Mouse (Mus musculus) embryonic fibroblast, embryonic 13.5 days (primary cell): ENCODE data around the gene Mocs1. TPM values are rescaled to one million over a fixed set of nuclear protein-coding genes. Genes with fewer than 3 reads are reported as not detected.

Experiments used
- H3K27ac ChIP-seq: 2 replicates; pipeline ENCODE4 v1.5.1; 2012; ENCODE audit warnings: low read length, control low read depth, inconsistent platforms; ENCODE audit not compliant: insufficient read depth
- H3K4me1 ChIP-seq: 2 replicates; pipeline ENCODE4 v1.6.1; 2011; ENCODE audit warnings: low read length; ENCODE audit not compliant: control insufficient read depth, insufficient read depth
- H3K4me3 ChIP-seq: 2 replicates; pipeline ENCODE4 v1.5.1; 2011; ENCODE audit warnings: mild to moderate bottlenecking, control low read depth, low read length; ENCODE audit not compliant: insufficient read depth
- CTCF ChIP-seq: IDR thresholded peaks from 2 replicates; pipeline ENCODE4 v1.5.1; 2011; ENCODE audit warnings: mild to moderate bottlenecking, control low read depth, low read length, moderate library complexity, borderline replicate concordance; ENCODE audit not compliant: insufficient read depth
- POLR2A ChIP-seq: IDR thresholded peaks from 2 replicates; pipeline ENCODE4 v1.6.1; 2011; ENCODE audit warnings: low read depth, mild to moderate bottlenecking, control low read depth, low read length, moderate library complexity
- polyA plus RNA-seq: library from polyadenylated mRNA; stranded (reverse); fragments of >200 nt; gene quantifications from 2 replicates; pipeline ENCODE4 v1.2.4, GENCODE M21; 2011; ENCODE audit warnings: low read depth; ENCODE audit not compliant: missing spikeins, insufficient read length

Mocs1 gene
- polyA plus RNA-seq, 1 experiment: 18.5 TPM

DNA sequence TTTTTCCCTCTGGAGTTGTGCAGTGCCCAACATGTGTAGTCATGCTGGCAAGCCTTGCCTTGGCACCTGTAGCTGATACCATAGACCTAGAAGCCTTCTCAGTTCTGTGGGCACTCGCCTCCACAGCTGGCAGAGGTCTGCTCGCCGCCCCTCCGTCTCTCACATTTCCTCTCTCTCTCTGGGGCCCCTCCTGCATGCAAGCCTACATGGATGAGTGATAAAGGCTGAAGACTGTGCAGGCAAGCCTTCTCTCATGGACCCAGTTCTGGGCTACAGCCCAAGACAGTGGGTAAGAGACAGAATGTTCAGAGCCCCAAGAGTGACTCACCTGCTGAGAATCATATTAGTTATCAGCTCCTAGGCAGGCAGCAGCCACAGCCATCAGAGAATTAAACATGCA, 45.9 kb downstream of the Mocs1 start:
- peaks cover 21% of the 10 kb centered on the region; the same call in 1 of the 2 replicates for H3K4me1 ChIP-seq
- H3K27ac ChIP-seq: peak overlapping the region; percentile 54
- H3K4me3 ChIP-seq: no peak overlapping the region
- TF ChIP-seq POLR2A (no peak), CTCF (no peak)

DNA sequence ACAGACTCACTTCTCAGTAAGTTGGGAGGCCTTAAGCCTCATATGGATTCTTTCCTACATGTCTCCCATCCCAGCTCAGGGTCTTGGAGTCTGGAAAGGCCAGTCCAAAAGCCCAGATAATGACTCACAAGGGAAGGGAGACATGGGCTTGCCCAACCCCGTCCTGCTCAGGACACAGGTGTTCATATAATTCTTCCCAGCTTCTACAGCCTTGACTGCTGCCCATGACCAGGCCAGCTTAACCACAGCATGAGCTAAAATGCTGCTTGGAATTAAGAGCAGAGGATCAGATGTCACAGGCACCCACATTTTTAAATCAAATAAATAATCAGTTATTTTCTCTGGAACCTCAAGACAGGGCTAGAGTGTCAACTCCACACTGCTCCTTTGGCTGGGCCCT, 47.0 kb downstream of the Mocs1 start:
- Histone ChIP-seq H3K4me1 (peaks cover 21% of the 10 kb centered on the region; the same call in 1 of the 2 replicates), H3K27ac (peak overlapping the region; percentile 16; the same call in 1 of the 2 replicates), H3K4me3 (no peak overlapping the region)
- TF ChIP-seq POLR2A (no peak), CTCF (no peak)

DNA sequence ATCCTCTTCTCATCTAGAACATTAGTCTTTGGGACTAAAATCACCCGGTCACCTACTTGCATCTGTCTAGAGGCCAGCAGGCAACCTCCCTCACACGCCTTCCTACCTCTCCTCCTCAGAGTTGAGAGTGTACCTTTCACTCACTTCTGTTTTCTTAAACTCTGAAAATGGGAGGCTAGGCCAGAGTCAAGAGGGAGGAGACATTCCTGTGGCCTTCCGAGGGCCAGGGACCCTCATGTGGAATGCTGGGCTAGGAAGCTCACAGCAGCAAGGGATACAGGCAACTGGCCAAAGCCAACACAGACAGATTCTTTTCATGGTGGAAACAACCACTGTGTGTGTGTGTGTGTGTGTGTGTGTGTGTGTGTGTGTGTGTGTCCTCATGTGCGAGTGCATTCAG, 49.2 kb downstream of the Mocs1 start:
- Histone ChIP-seq H3K4me1 (peaks cover 21% of the 10 kb centered on the region; the same call in 1 of the 2 replicates), H3K4me3 (no peak overlapping the region), H3K27ac (peak overlapping the region; percentile 90)
- TF ChIP-seq POLR2A: no peak
- no peak for TF ChIP-seq CTCF

DNA sequence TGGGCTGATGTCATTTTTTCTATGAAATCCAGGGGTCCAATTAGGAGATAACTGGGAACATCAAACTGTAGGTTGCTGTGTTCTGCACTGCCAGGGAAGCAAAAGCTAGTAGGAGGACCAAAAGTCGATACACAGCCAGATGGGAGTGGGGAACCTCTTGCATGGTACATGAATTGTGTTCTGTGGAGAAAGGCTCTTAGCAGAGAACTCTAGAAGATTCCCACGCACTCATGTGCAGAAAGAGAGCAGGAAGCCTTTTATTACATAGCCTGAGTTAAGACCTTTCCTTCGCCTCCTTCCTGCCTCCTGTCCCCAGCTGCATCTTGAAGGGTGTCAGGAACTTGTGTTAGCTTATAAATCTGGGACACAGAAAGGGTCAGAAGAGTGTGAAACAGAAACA, 53.7 kb downstream of the Mocs1 start:
- Histone ChIP-seq H3K27ac (no peak overlapping the region), H3K4me1 (peaks cover 6% of the 10 kb centered on the region; the same call in 1 of the 2 replicates), H3K4me3 (no peak overlapping the region)
- no peak for TF ChIP-seq CTCF
- TF ChIP-seq POLR2A: no peak

DNA sequence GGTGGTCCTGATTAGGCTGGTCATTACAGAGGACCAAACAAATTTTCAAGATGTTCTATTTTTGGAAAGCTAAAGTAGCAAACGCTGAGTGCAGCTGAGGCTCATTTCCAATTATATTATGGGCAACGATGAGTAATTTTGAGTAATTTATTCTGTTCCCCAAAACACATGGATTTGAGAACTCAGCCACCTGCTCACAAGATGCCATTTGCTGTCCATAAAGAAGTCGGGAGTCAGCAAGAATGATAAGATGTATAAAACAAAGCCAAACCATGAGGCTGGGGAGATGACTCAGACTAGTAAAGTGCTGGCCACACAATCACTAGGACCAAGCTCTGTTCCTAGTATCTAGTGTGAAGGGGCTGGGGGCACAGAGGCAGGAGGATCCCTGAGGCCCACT, 56.3 kb downstream of the Mocs1 start:
- TF ChIP-seq POLR2A (no peak), CTCF (no peak)
- Histone ChIP-seq H3K27ac (no peak overlapping the region), H3K4me1 (no peaks in the 10 kb centered on the region), H3K4me3 (no peak overlapping the region)

DNA sequence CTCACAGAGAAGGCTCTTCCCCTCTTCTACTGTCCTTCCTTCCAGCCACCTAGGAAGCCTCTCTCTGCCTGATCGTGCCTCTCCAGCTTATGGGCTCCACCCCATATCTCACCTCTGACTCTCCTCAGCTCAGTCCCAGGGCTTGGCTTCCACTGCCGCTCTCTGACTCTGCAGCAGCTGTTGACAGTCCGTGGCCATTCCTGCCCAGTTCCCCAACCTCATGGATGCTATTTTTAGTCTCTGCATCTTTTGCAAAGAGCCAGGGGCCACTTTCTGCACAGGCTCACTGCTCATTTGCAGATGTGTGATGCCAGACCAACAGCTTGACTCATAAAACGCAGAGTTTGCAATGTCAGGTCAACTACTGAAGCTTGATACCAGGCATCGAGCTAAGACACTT, 60.9 kb downstream of the Mocs1 start:
- H3K27ac ChIP-seq: 0 out of 2 replicates have a peak overlapping the region, but pooled peaks have one; percentile 8
- TF ChIP-seq POLR2A (no peak), CTCF (no peak)
- no peaks in the 10 kb centered on the region for H3K4me1 ChIP-seq
- no peak overlapping the region for H3K4me3 ChIP-seq

DNA sequence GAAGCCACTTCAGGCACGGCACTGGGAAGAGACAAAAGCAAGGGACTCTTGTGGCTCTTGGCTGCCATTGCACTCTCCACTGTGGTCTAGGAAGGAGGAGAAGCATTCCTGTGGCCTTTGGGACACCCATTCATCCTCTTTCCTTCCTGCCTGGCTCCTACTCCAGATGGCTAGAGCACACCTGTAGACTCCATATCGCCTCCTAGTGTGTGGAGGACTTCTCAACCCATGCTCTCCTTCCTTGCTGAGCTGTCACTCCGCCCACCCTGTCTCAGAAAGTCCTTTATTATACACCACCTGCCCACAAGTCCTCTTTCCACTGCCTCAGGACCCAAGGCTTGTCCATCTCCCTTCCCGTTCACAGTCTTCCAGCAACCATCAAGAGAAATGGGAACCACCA, 65.1 kb downstream of the Mocs1 start:
- no peak overlapping the region for H3K4me3 ChIP-seq
- H3K4me1 ChIP-seq: no peaks in the 10 kb centered on the region
- no peak for TF ChIP-seq POLR2A
- TF ChIP-seq CTCF: no peak
- no peak overlapping the region for H3K27ac ChIP-seq

DNA sequence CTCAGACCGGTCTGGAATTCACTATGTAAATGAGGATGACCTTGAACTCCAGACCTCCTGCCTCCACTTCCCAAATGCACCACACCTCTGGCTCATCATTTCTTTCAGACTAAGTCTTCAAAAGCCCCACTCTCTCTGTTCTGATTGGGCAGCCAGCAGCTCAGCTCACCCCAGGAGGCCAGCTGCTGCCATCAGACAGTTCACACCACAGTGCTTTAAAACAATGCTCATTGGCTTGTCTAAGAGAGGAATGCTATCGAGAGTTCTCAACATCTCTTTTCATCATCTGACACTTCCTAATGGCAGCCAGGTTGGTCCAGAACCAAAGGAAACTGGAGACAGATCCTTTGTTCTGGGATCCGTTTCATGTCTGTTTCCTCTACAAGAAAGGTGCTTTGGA, 70.0 kb downstream of the Mocs1 start:
- H3K4me3 ChIP-seq: no peak overlapping the region
- TF ChIP-seq CTCF: no peak
- no peak for TF ChIP-seq POLR2A

DNA sequence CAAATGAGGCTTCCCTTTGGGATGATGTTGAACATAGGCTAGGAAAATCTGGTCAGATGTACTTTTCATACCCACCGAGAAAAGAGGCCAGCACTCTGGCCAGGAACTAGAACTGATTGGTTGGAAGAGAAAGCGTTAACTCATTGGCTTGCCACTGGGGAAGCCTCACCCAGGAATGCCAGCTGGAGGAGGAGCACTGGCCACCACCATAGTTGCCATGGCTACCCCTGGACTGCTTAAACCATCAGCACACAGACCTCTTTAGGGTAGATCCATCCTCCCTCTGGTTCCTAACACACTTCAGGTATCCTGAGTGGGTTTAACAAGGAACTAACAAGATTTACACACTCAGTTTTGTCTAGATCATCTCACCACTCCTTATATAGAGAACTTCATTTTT, 71.5 kb downstream of the Mocs1 start:
- no peaks in the 10 kb centered on the region for H3K4me1 ChIP-seq
- TF ChIP-seq CTCF (no peak), POLR2A (no peak)
- no peak overlapping the region for H3K4me3 ChIP-seq
- no peak overlapping the region for H3K27ac ChIP-seq

More for the DNA sequence above, 70.0 kb downstream of the Mocs1 start:
- Histone ChIP-seq H3K27ac (no peak overlapping the region), H3K4me1 (no peaks in the 10 kb centered on the region)

DNA sequence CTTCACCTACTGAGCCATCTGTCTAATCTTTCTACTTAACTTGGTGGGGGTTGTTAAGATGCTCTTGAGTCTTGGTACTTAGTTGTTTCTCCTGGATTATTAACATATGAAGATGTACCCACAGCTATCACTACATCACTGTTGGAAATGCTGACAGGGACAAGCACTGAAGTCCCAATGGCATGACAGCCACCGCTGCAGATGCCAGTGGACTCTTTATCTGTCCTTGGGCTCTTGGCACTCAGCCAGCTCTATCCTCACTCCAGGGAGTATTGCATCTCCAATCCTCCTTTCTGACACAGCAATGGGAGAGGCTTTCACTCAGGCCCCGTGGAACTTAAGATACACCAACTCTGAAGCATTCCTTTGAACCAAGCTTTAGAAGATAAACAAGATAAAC, 72.1 kb downstream of the Mocs1 start:
- no peak overlapping the region for H3K27ac ChIP-seq

More for the DNA sequence above, 72.1 kb downstream of the Mocs1 start:
- no peaks in the 10 kb centered on the region for H3K4me1 ChIP-seq
- H3K4me3 ChIP-seq: no peak overlapping the region
- no peak for TF ChIP-seq POLR2A
- no peak for TF ChIP-seq CTCF
